Mouse (Mus musculus): ENCODE data around the gene Rec8. TPM values are rescaled to one million over a fixed set of nuclear protein-coding genes. Genes with fewer than 3 reads are reported as not detected.

Gene Rec8
- total RNA-seq, 2 experiments from 2014 or later = not detected

GRCm38 (mm10) chr14:55591331-55591891, 26.4 kb upstream of the Rec8 start, which contains the start of gene Rnf31:
TSS of gene Rnf31 (plus strand) at chr14:55591708.
- peak; percentile 91 to 93 for DNase-seq
- intact Hi-C loops (cut with DNase I) = loop anchor here (5.0 kb wide), 1 partner anchor 41 kb away; no protein-coding TSS in a partner anchor

GRCm38 (mm10) chr14:55592226-55592625, 25.6 kb upstream of the Rec8 start:
- DNase-seq = no peak
- intact Hi-C loops (cut with DNase I) = loop anchor here (5.0 kb wide), 1 partner anchor 40 kb away; no protein-coding TSS in a partner anchor

- intact Hi-C loops (cut with DNase I) = no loop called here
- DNase-seq = no peak
These were observed 21.7 kb upstream of the Rec8 start for GRCm38 (mm10) chr14:55596036-55596690.

GRCm38 (mm10) chr14:55598521-55599390, 19.1 kb upstream of the Rec8 start:
- no peak for DNase-seq
- intact Hi-C loops (cut with DNase I) = no loop called here

- DNase-seq = no peak
- intact Hi-C loops (cut with DNase I) = loop anchor here (2.0 to 5.0 kb wide), 2 partner anchors 41 to 106 kb away; partner anchors contain the start of genes A730061H03Rik and Dcaf11
These were observed 14.6 kb upstream of the Rec8 start, which contains the start of gene Irf9 for GRCm38 (mm10) chr14:55603271-55603632. TSS of gene Irf9 (plus strand) at chr14:55603571.

GRCm38 (mm10) chr14:55603633-55604576, 13.9 kb upstream of the Rec8 start:
- intact Hi-C loops (cut with DNase I) = loop anchor here (2.0 to 5.0 kb wide), 2 partner anchors 42 to 107 kb away; partner anchors contain the start of genes A730061H03Rik and Dcaf11
- DNase-seq = peak; percentile 88 to 89

- intact Hi-C loops (cut with DNase I) = loop anchor here (5.0 kb wide), 1 partner anchor 43 kb away; the partner anchor contains the start of genes A730061H03Rik and Dcaf11
These were observed 13.0 kb upstream of the Rec8 start for GRCm38 (mm10) chr14:55604823-55605222.

GRCm38 (mm10) chr14:55605743-55606459, 11.9 kb upstream of the Rec8 start:
- intact Hi-C loops (cut with DNase I) = no loop called here
- DNase-seq = no peak

More at GRCm38 (mm10) chr14:55604823-55605222, 13.0 kb upstream of the Rec8 start:
- no peak for DNase-seq

GRCm38 (mm10) chr14:55608339-55608738, 9.5 kb upstream of the Rec8 start:
- intact Hi-C loops (cut with DNase I) = no loop called here
- no peak for DNase-seq

- no peak for DNase-seq
- intact Hi-C loops (cut with DNase I) = no loop called here
These were observed 4.5 kb upstream of the Rec8 start for GRCm38 (mm10) chr14:55613346-55613745.

- DNase-seq = no peak
These were observed 3.2 kb upstream of the Rec8 start for GRCm38 (mm10) chr14:55614565-55615178.

GRCm38 (mm10) chr14:55615876-55616275, 2.0 kb upstream of the Rec8 start:
- intact Hi-C loops (cut with DNase I) = no loop called here
- no peak for DNase-seq

More at GRCm38 (mm10) chr14:55614565-55615178, 3.2 kb upstream of the Rec8 start:
- intact Hi-C loops (cut with DNase I) = no loop called here

- intact Hi-C loops (cut with DNase I) = no loop called here
- DNase-seq = no peak
These were observed 993 bp upstream of the Rec8 start for GRCm38 (mm10) chr14:55616844-55617243.

GRCm38 (mm10) chr14:55618486-55619195, 804 bp downstream of the Rec8 start:
- intact Hi-C loops (cut with DNase I) = no loop called here
- no peak for DNase-seq

- intact Hi-C loops (cut with DNase I) = loop anchor here (5.0 kb wide), 1 partner anchor 129 kb away; the partner anchor contains the start of gene Cideb
These were observed 10.4 kb downstream of the Rec8 start for GRCm38 (mm10) chr14:55628077-55628827.

GRCm38 (mm10) chr14:55629312-55629711, 11.5 kb downstream of the Rec8 start:
- peak in 1 of 2 experiments; percentile 42 for DNase-seq
- intact Hi-C loops (cut with DNase I) = loop anchor here (5.0 kb wide), 1 partner anchor 128 kb away; the partner anchor contains the start of gene Cideb

More at GRCm38 (mm10) chr14:55628077-55628827, 10.4 kb downstream of the Rec8 start:
- no peak for DNase-seq
